Mouse (Mus musculus) frontal cortex, postnatal 14 days (tissue): ENCODE data around the gene Lias.

Experiments used
- DNase-seq, 2 experiments: peaks; one replicate each; pipeline ENCODE4 v3.0.0; 2022; ENCODE audit warnings: low spot score in 2 of 2

Gene Lias

DNA sequence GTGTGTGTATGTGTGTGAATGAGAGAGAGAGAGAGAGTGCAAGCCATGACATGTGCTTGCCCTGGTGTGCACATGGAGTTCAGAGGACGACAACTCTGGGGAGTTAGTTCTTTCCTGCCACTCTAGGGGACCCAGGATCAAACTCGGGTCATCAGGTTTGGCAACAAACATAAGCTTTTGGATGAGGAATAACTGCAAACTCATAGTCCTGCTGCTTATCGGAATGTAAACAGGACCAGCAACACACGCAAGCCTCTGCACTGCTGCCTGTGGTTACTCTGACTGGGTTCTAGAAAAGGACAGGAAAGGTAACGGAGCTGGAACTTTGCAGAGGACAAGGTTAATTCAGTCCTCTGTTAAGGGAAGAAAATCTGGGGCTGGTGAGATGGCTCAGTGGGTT lies 34.0 kb downstream of the Lias start:
- no peak for DNase-seq

- DNase-seq: no peak
Observed at GRCm38 (mm10) chr5:65428321-65428720, 37.0 kb downstream of the Lias start.

GRCm38 (mm10) chr5:65429441-65429840 lies 38.1 kb downstream of the Lias start:
- no peak for DNase-seq

- DNase-seq: peak in 1 of 2 experiments; percentile 13
Observed at GRCm38 (mm10) chr5:65434471-65435362, 43.4 kb downstream of the Lias start.

DNA sequence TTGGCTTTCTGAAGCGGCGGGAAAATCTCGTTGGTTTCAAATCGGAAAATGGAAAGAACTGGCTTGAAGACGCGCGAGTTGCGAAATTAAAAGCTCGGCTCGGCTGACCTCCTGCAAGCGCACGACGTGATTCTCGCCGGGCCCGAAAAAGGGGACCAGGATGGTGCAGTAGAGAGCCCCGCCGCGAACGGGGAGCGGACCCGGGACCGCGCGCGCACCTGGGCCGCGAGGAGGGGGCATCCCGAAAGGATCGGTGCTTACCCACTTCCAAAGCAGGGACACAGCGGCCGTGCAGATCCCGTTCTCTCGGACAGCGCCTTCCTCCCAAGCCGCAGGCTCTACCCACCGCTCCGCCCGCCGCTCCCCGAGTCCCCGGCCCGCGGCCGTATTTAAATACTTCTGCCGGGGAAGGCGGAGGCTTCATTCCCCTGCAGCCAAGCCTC lies 44.1 kb downstream of the Lias start:
- DNase-seq: no peak

GRCm38 (mm10) chr5:65435806-65436561 lies 44.7 kb downstream of the Lias start, which contains the start of gene Ugdh:
Gene Ugdh, minus strand, starts transcription at chr5:65435949.
- peak; percentile 93 to 96 for DNase-seq

DNA sequence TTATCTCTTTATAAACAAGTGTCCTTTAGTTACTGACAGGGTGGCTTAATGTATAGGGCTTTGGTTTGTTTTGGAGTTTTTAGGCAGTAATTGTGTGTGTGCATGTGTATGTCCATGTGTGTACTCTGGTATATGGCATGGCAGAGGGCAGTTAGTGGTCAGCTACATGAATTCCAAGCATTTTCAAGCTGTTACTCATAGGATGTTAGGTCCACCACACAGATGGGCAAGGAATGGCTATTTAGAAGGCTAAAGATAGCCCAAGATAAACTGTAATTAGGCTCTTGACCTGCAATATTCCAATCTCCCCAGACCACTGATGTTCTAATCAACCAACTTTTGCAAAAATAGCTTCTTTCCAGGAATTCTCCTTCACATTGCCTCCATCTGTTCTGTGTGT lies 46.7 kb downstream of the Lias start:
- DNase-seq: no peak

- no peak for DNase-seq
Observed at GRCm38 (mm10) chr5:65444981-65445380, 53.7 kb downstream of the Lias start.

DNA sequence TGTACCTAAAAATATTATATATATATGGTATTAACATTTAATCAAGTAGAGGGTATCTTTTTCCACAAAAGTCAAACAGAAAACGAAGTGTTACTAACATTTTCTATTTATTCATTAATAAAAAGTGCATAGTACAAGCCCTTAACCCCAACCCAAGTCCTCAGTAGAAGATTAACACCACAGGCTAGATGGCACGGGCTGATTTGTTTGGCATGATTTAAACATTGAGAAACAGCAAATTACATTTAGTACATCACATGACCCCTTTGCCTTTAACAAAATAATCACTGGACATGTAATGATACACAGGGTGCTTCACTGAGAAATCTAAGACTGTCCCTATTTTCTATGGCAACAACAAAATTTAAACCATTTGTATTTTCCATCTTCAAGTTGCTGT lies 55.5 kb downstream of the Lias start:
- DNase-seq: no peak

- DNase-seq: no peak
Observed at GRCm38 (mm10) chr5:65447826-65448225, 56.5 kb downstream of the Lias start.

DNA sequence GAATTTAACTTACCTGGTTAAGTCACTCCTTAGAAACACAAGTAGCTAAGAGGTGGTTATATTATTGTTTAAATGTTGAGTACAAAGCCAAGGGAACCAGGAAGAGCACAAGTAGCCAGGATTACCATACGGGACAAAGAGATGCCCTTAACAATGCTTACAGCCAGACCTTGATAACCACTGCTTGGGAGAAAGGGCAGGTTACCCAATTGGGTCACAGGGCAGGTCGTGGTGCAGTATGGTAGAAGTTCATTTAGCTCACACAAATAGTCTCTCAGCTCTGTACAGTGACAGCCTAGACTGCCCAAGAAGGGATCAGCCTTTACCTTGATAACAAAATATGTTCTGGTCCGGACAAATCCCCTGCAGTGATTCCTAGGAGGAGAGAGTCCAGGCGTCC lies 57.6 kb downstream of the Lias start:
- DNase-seq: no peak

DNA sequence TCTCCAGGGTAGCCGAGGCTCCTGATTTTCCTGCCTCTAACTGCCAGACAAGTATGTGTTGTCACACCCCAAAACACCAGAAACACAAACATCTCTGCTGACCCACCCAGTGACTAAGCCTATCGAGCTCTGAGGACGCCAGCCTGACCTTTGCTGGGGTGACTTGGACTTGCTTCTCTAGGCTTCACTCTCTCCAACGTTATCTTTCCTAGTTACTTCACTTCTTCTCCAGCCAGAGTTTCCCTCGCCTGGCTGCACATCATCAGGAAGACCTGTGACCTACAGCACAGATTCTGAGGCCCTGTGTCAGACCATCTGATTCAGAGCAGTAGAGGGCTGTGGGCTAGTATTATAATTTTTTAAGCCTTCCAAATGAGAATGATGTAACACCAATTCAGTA lies 63.5 kb downstream of the Lias start:
- no peak for DNase-seq

DNA sequence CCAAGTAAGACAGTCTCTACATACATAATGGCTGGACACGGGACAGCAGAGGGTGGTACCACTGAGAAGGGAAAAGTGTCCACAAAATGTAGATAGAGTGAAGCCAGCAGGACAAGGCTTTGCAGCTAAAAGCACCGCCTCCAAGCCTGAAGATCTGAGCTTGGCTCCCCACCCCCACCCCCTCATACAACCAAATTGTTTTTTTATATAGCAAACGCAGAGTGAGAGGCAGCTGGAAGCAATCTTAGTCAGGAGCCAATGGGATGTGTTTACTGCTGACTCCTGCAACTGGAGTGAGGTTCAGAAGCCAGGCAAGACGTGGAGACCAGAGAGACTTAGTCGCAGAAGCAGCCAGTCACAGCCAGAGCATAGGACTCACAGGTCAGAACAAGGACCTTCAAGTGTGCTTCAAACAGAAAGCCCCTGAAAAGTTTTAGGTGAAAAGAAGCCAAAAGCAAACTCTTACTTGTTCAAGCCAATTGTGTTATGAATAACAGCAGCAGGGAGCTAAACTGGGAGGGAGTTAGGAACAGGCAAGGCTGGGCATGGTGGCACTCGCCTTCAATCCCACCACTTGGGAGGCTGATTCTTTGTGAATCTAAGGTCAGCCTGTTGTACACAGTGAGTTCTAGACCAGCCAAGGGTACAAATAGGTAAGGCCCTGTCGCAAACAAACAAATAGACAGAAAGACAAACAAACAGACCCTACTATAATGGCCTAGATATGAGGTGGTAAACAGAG lies 66.0 kb downstream of the Lias start:
- DNase-seq: no peak

- no peak for DNase-seq
Observed at GRCm38 (mm10) chr5:65457846-65458245, 66.5 kb downstream of the Lias start.

DNA sequence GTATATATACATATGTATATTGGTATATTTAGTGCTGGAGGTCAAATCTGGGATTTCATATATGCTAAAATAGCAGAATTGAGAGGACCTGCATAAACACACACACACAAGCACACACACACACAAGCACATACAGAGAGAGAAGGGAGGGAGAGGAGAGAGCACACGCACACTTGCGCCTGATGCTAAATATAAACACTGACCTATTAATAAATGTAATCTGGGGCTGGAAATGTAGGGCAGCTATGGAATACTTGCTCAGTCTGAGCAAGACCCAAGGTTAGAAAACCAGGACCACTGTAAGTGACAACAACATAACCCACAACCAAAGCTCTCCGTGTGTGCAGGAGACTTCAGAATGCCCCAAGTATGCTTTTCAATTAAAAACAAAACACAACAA lies 68.2 kb downstream of the Lias start:
- no peak for DNase-seq
